Mouse (Mus musculus) brain, embryonic 18.5 days (tissue): ENCODE results near the gene Canx.

Source experiments
- DNase-seq: peaks from one replicate; pipeline ENCODE4 v3.0.0-alpha.2; 2012; ENCODE audit warnings: low read depth, low spot score

Gene Canx

GRCm38 (mm10) chr11:50275568-50276151 is 49.8 kb downstream of the Canx start:
- no peak for DNase-seq

- no peak for DNase-seq
Measured at GRCm38 (mm10) chr11:50275077-50275476, 50.4 kb downstream of the Canx start.

GRCm38 (mm10) chr11:50272819-50273218 is 52.7 kb downstream of the Canx start:
- DNase-seq: no peak

GRCm38 (mm10) chr11:50269885-50270284 is 55.6 kb downstream of the Canx start:
- no peak for DNase-seq

GRCm38 (mm10) chr11:50269163-50269562 is 56.3 kb downstream of the Canx start:
- no peak for DNase-seq

GRCm38 (mm10) chr11:50266997-50267396 is 58.5 kb downstream of the Canx start:
- DNase-seq: no peak

GRCm38 (mm10) chr11:50265931-50266330 is 59.5 kb downstream of the Canx start:
- no peak for DNase-seq

GRCm38 (mm10) chr11:50263198-50263597 is 62.3 kb downstream of the Canx start:
- no peak for DNase-seq

- DNase-seq: no peak
Measured at GRCm38 (mm10) chr11:50262020-50262419, 63.5 kb downstream of the Canx start.

GRCm38 (mm10) chr11:50258310-50258709 is 67.2 kb downstream of the Canx start:
- no peak for DNase-seq

GRCm38 (mm10) chr11:50256615-50257014 is 68.9 kb downstream of the Canx start:
- no peak for DNase-seq

GRCm38 (mm10) chr11:50254010-50254580 is 71.4 kb downstream of the Canx start:
- no peak for DNase-seq

- DNase-seq: no peak
Measured at GRCm38 (mm10) chr11:50253393-50253792, 72.1 kb downstream of the Canx start.

GRCm38 (mm10) chr11:50252684-50253265 is 72.7 kb downstream of the Canx start:
- no peak for DNase-seq

GRCm38 (mm10) chr11:50252166-50252565 is 73.3 kb downstream of the Canx start:
- no peak for DNase-seq

GRCm38 (mm10) chr11:50248473-50249171 is 76.9 kb downstream of the Canx start:
- no peak for DNase-seq

- DNase-seq: no peak
Measured at GRCm38 (mm10) chr11:50245269-50245668, 80.2 kb downstream of the Canx start.
